Comparison of ENCODE assay signal across 27 mouse cellular contexts in genomic region chr6:136634982-136635381, GRCm38 (mm10). TPM values are rescaled to one million over a fixed set of nuclear protein-coding genes. Genes with fewer than 3 reads are reported as not detected.
DNase-seq lines count a peak whose midpoint lies in the region; ATAC-seq and TF ChIP-seq lines count a peak whose summit lies in the region.
"Had no signal": no experiment of that assay in that cellular context is flagged by ENCODE, and none has a peak within 500 bp of the region (broad histone marks: within the 10 kb centered on the region; RNA-seq: fewer than 3 reads in every experiment).

No protein-coding gene starts in this region.

- TF ChIP-seq EP300 in lung, postnatal 0 days (IDR thresholded peaks at IDR 0.05) = no peak

- 60% methylated on average over 3 of the region's 3 CpGs for WGBS in lung, postnatal 0 days

- H3K9me3 ChIP-seq in lung, postnatal 0 days (ENCODE audit: low read length) = no peaks in the 10 kb centered on the region
- H3K9me3 ChIP-seq: embryonic facial prominence, embryonic 10.5 days; embryonic facial prominence, embryonic 15.5 days; forebrain, embryonic 13.5 days; G1E; heart, embryonic 12.5 days; limb, embryonic 13.5 days; lung, embryonic 15.5 days had no signal

- ATAC-seq in lung, postnatal 0 days = no peak
- ATAC-seq: forebrain, embryonic 13.5 days; inflammation-experienced regulatory T-cells, adult 6 months had no signal

- no peaks in the 10 kb centered on the region for H3K27me3 ChIP-seq in lung, postnatal 0 days (replicated peaks; ENCODE audit: insufficient read depth, low read length)
- H3K27me3 ChIP-seq: embryonic facial prominence, embryonic 15.5 days; forebrain, embryonic 13.5 days; heart, embryonic 12.5 days; limb, embryonic 13.5 days; lung, embryonic 15.5 days had no signal

- DNase-seq in layer of hippocampus, adult 2 months (ENCODE audit: low spot score in 2 of 2) = no peak
- no peak for DNase-seq in layer of hippocampus, postnatal 10 days (ENCODE audit: low spot score in 2 of 2)
- DNase-seq in lung, postnatal 0 days (ENCODE audit: low spot score) = no peak
- no peak for DNase-seq in lung, postnatal 36 days
- DNase-seq in induced T-regulatory cell, adult 2 months (ENCODE audit: low read depth) = peak; percentile 12
- DNase-seq in frontal cortex, postnatal 25 days (ENCODE audit: low spot score in 2 of 2) = no peak
- DNase-seq: adrenal gland, adult 8-10 months; cerebellum, adult 2 months; cerebellum, postnatal 14 days; gastrocnemius, postnatal 25 days; heart, adult 18-20 months; kidney, adult 2 months; layer of hippocampus, adult 9-11 months; midbrain, embryonic 14.5 days had no signal

- TF ChIP-seq CTCF in layer of hippocampus, adult 2 months (conservative IDR thresholded peaks at IDR 0.05) = peak; percentile 37
- peak; percentile 14 for TF ChIP-seq CTCF in lung, postnatal 0 days (IDR thresholded peaks at IDR 0.05)

- no peaks in the 10 kb centered on the region for H3K4me1 ChIP-seq in lung, postnatal 0 days (ENCODE audit: insufficient read depth, low read depth, low read length)
- H3K4me1 ChIP-seq: embryonic facial prominence, embryonic 10.5 days; embryonic facial prominence, embryonic 15.5 days; forebrain, embryonic 13.5 days; limb, embryonic 13.5 days; lung, embryonic 15.5 days had no signal

- H3K27ac ChIP-seq in layer of hippocampus, adult 2 months = no peak overlapping the region
- no peak overlapping the region for H3K27ac ChIP-seq in lung, postnatal 0 days (ENCODE audit: low read length)
- H3K27ac ChIP-seq: embryonic facial prominence, embryonic 10.5 days; embryonic facial prominence, embryonic 15.5 days; forebrain, embryonic 13.5 days; hindbrain, embryonic 14.5 days; limb, embryonic 13.5 days; liver, embryonic 14.5 days; lung, embryonic 15.5 days; macrophage had no signal

- H3K9ac ChIP-seq in lung, postnatal 0 days (replicated peaks; ENCODE audit: low read depth) = no peak overlapping the region
- H3K9ac ChIP-seq: embryonic facial prominence, embryonic 15.5 days; forebrain, embryonic 13.5 days; heart, embryonic 12.5 days; hindbrain, embryonic 14.5 days; limb, embryonic 13.5 days; liver, embryonic 14.5 days; lung, embryonic 15.5 days had no signal

- no peaks in the 10 kb centered on the region for H3K36me3 ChIP-seq in lung, postnatal 0 days (ENCODE audit: insufficient read depth, low read length)
- H3K36me3 ChIP-seq: embryonic facial prominence, embryonic 10.5 days; embryonic facial prominence, embryonic 15.5 days; G1E; heart, embryonic 12.5 days; limb, embryonic 13.5 days; lung, embryonic 15.5 days had no signal

- H3K4me3 ChIP-seq in layer of hippocampus, adult 2 months = no peak overlapping the region
- no peak overlapping the region for H3K4me3 ChIP-seq in lung, postnatal 0 days (ENCODE audit: low read depth, low read length)
- H3K4me3 ChIP-seq: embryonic facial prominence, embryonic 10.5 days; embryonic facial prominence, embryonic 15.5 days; forebrain, embryonic 13.5 days; heart, embryonic 12.5 days; limb, embryonic 13.5 days; lung, embryonic 15.5 days had no signal

- H3K4me2 ChIP-seq in lung, postnatal 0 days (replicated peaks; ENCODE audit: low read depth, low read length) = no peak overlapping the region
- H3K4me2 ChIP-seq: embryonic facial prominence, embryonic 15.5 days; forebrain, embryonic 13.5 days; heart, embryonic 12.5 days; hindbrain, embryonic 14.5 days; limb, embryonic 13.5 days; lung, embryonic 15.5 days had no signal

RNA-seq across cellular contexts. Expression of gene Plbd1, which starts 26.7 kb away (rescaled TPM):
- under 1 TPM; 0.33 to 0.34 TPM for total RNA-seq in layer of hippocampus, adult 2 months (2021)
- total RNA-seq in layer of hippocampus, postnatal 10 days (2021) = under 1 TPM; 0.20 to 0.23 TPM
- polyA plus RNA-seq in lung, postnatal 0 days (2015; fragmentation: Nextera tagmentation; extraction: Ambion mirVana) = 6.0 and 7.2 TPM in 2 replicates
- total RNA-seq: G1E; left cerebral cortex, postnatal 36 days had no signal
- polyA plus RNA-seq: C2C12, G1E had no signal
